Mouse (Mus musculus) megakaryocyte, embryonic 14.5 days (primary cell): ENCODE results near the gene Lrrc31.

Experiments
- FLI1 ChIP-seq: IDR thresholded peaks from 2 replicates; pipeline ENCODE4 v1.6.1; 2012; ENCODE audit warnings: low read length, inconsistent platforms, mixed read lengths
- GATA1 ChIP-seq: IDR thresholded peaks from 3 replicates; pipeline ENCODE4 v1.6.1; 2012; ENCODE audit warnings: mixed read lengths, low read length, inconsistent platforms, borderline replicate concordance

DNA sequence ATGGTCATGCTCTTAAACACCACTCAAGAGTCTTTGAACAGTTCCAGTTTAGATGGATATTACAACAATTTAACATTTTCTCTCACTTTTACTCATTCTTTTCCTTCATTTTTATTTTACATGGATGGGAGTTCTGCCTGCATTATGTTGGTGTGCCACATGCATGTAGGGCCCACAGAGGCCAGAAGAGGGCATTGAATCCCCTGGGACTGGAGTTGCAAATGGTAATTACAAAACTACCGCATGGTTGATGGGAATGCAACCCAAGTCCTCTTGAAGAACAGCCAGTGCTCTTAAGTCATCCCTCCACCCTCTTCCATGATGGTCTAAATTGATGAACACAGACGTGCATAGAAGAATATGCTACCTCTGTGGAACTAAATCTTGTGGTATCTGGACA is 22.8 kb upstream of the Lrrc31 start:
- TF ChIP-seq GATA1 (no peak), FLI1 (no peak)
